Mouse (Mus musculus): ENCODE data around the gene Cyp27b1. TPM values are rescaled to one million over a fixed set of nuclear protein-coding genes. Genes with fewer than 3 reads are reported as not detected.
A peak's percentile ranks its signal among the peaks of the same experiment; 100 is the strongest.

The Cyp27b1 gene
- polyA plus RNA-seq (2016; fragmentation: Nextera tagmentation; extraction: Ambion mirVana): 0.25 TPM in 1 of 2 replicates, not detected in the other

DNA sequence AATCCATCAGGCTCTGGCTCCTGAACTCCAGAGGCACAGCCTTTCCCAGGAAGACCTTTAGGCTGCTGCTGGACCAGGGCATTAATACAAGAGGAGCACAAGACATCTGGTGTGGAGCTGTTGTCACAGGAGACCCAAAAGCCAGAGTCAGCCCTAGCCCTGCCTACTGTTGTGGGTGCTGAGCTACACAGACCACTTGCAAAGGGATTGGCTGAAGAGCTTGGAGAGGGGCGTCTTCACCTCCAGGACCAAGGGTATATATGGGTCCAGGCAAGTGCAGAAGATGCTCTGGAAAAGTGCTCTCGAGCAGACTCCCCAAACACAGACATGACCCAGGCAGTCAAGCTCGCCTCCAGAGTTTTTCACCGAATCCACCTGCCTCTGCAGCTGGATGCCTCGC, at the start of gene Cyp27b1:
Cyp27b1 (plus strand) TSS at position 297 of the 400 bp plus-strand sequence.
- WGBS: 46% methylated on average over 5 of the region's 5 CpGs
- peaks cover 12% of the 10 kb centered on the region; the same call in 1 of the 2 replicates for H3K4me1 ChIP-seq

DNA sequence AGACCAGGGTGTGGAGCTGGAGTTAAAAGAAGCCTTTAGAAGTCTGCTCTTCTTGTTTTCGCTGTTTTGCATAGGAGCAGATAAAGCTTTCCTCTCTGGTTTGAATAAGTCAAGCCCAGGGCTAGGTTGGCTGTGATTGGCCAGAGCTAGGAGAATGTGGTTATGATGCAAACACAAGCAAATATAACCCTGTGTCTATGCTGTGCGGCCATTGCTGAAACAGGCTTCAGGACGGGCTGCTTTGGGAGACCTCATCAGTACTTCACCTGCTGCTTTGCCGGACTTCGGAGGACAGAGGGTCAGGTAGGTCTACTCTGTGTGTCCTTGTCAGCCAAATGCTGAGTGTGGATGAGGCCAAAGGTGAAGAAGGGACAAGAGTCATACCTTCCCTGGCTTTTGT, 47.5 kb upstream of the Cyp27b1 start, which contains the start of gene Avil:
Avil (plus strand) TSS at position 181 of the 400 bp plus-strand sequence.
- Histone ChIP-seq H3K27ac (no peak within 1 kb of the TSS), H3K4me1 (no peaks in the 10 kb centered on the region), H3K9me3 (replicated peaks) (no peaks in the 10 kb centered on the region), H3K27me3 (0 out of 2 replicates have a peak, but pooled peaks cover 3% of the 10 kb centered on the region), H3K9ac (no peak within 1 kb of the TSS), H3K36me3 (peaks cover 38% of the 10 kb centered on the region), H3K4me3 (no peak within 1 kb of the TSS), H3K4me2 (replicated peaks) (no peak within 1 kb of the TSS)
- ATAC-seq (ENCODE audit: low FRiP score): no peak
- 91% methylated on average over 5 of the region's 5 CpGs for WGBS

More for the DNA sequence above, at the start of gene Cyp27b1:
- 0 out of 2 replicates have a peak within 1 kb of the TSS, but pooled peaks have one; percentile 7 for H3K4me3 ChIP-seq
- no peak for ATAC-seq (ENCODE audit: low FRiP score)
- H3K9me3 ChIP-seq (replicated peaks): no peaks in the 10 kb centered on the region
- H3K27ac ChIP-seq: no peak within 1 kb of the TSS
- no peak within 1 kb of the TSS for H3K9ac ChIP-seq
- peak within 1 kb of the TSS; percentile 6; the same call in 1 of the 2 replicates for H3K4me2 ChIP-seq (replicated peaks)
- H3K27me3 ChIP-seq: peaks cover 53% of the 10 kb centered on the region
- 0 out of 2 replicates have a peak, but pooled peaks cover 6% of the 10 kb centered on the region for H3K36me3 ChIP-seq

DNA sequence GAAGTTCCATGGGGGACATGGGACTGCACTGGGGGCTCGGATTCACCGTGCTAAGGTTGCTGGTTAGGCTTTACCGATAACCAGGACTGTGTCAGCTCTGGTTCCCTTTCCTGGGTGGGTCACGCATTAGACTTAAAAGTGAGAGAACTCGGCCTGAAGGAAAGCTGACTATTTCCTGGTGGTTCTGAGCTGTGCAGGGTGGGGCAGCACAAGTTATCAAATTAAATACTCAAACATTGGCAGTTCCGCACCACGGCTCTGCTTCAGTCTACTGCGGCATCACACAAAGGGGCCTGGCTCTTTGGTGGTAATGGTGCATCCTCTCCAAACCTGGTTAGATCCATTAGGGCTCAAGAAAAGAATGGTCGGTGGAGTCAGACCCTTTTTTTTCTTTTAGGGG, 46.8 kb upstream of the Cyp27b1 start:
- Histone ChIP-seq H3K27me3 (0 out of 2 replicates have a peak, but pooled peaks cover 3% of the 10 kb centered on the region), H3K4me3 (no peak overlapping the region), H3K9ac (no peak overlapping the region), H3K36me3 (peaks cover 30% of the 10 kb centered on the region), H3K4me1 (no peaks in the 10 kb centered on the region), H3K27ac (no peak overlapping the region), H3K4me2 (replicated peaks) (no peak overlapping the region), H3K9me3 (replicated peaks) (no peaks in the 10 kb centered on the region)
- no peak for ATAC-seq (ENCODE audit: low FRiP score)
- WGBS: 89% methylated on average over 9 of the region's 9 CpGs

DNA sequence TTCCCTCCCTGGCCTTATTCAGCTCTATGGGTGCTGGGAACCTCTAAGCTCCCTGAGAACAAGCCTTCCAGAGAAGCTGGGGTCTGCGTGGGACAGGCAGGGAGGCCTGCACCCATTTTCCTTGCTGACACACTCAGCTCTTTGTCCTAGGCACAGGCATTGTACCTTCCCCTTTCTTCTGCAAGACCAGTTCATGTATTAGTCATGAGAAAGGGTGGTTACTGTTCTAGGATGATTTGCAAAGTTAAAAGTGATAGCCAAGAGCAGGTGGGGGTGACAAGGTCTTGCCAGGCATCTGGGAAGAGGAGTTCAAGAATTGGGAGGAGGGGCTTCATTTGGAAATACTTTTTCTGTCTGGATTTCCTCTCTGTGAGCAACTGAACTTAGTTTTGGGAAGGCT, 46.0 kb upstream of the Cyp27b1 start:
- Histone ChIP-seq H3K4me1 (no peaks in the 10 kb centered on the region), H3K27me3 (0 out of 2 replicates have a peak, but pooled peaks cover 3% of the 10 kb centered on the region), H3K4me2 (replicated peaks) (no peak overlapping the region), H3K27ac (no peak overlapping the region), H3K9ac (no peak overlapping the region), H3K36me3 (peaks cover 30% of the 10 kb centered on the region), H3K9me3 (replicated peaks) (no peaks in the 10 kb centered on the region), H3K4me3 (no peak overlapping the region)
- 71% methylated on average over 1 of the region's 1 CpGs for WGBS
- no peak for ATAC-seq (ENCODE audit: low FRiP score)

DNA sequence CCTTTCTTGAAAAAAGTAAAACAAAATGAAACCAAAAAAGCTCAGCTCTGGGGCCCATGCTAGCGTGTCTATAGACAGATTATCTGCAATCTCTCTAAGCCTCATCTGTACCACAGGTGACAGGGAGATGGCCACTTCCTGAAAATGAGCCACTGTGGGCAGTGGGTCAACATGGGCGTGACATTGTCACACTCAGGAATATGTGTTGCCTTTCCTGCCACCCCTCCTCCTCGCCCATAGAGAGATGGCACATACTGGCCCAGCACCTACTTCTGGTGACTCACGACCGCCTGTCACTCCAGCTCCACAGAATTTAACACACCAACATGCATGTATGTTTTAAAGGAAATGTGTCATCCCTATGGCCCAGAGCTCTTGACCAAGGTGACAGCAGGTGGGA, 45.3 kb upstream of the Cyp27b1 start:
- H3K4me1 ChIP-seq: no peaks in the 10 kb centered on the region
- 0 out of 2 replicates have a peak, but pooled peaks cover 3% of the 10 kb centered on the region for H3K27me3 ChIP-seq
- H3K9ac ChIP-seq: no peak overlapping the region
- ATAC-seq (ENCODE audit: low FRiP score): no peak
- no peak overlapping the region for H3K4me3 ChIP-seq
- H3K36me3 ChIP-seq: peaks cover 23% of the 10 kb centered on the region
- no peak overlapping the region for H3K27ac ChIP-seq
- no peaks in the 10 kb centered on the region for H3K9me3 ChIP-seq (replicated peaks)
- 93% methylated on average over 5 of the region's 5 CpGs for WGBS
- H3K4me2 ChIP-seq (replicated peaks): no peak overlapping the region

DNA sequence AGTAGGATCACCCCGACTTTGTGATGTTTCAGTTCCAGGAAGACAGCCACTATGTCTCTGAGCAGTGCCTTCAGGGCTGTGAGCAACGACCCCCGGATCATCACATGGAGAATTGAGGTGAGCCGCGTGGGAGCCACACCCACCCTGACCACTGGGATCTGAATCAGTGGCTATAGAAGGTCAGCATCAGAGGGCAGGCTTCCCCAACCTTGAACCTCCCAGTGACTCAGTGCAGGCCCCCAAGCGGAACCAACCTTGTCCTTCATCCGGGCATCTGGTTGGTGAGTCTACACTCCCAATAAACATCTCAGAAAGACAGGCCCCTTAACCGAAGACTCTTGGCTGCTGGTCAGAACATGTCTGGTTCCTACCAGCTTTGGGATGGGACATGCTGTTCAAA, 44.7 kb upstream of the Cyp27b1 start:
- ATAC-seq (ENCODE audit: low FRiP score): no peak
- Histone ChIP-seq H3K4me2 (replicated peaks) (no peak overlapping the region), H3K4me3 (no peak overlapping the region), H3K27ac (no peak overlapping the region), H3K4me1 (no peaks in the 10 kb centered on the region), H3K36me3 (peaks cover 18% of the 10 kb centered on the region), H3K9ac (no peak overlapping the region), H3K27me3 (0 out of 2 replicates have a peak, but pooled peaks cover 3% of the 10 kb centered on the region), H3K9me3 (replicated peaks) (no peaks in the 10 kb centered on the region)
- 87% methylated on average over 8 of the region's 8 CpGs for WGBS

DNA sequence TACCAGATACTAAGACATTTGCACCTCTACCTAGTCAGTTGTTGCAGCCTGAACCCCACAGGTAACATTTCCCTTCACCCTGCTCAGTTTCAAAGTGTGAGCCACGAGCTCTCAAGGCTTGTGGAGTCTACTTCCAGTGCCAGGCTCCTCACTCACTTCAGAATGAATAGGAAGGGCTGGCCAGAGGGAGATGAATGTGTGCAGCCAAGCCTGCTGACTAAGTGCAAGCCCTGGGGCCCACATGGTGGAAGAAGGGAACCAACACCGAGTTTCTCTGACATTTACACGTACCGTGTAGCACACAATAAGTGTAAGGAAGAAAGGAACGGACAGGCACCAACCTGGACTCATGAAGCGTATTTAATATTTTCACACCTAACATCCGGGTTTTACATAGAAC, 44.2 kb upstream of the Cyp27b1 start:
- Histone ChIP-seq H3K4me1 (no peaks in the 10 kb centered on the region), H3K27ac (no peak overlapping the region)
- ATAC-seq (ENCODE audit: low FRiP score): no peak

DNA sequence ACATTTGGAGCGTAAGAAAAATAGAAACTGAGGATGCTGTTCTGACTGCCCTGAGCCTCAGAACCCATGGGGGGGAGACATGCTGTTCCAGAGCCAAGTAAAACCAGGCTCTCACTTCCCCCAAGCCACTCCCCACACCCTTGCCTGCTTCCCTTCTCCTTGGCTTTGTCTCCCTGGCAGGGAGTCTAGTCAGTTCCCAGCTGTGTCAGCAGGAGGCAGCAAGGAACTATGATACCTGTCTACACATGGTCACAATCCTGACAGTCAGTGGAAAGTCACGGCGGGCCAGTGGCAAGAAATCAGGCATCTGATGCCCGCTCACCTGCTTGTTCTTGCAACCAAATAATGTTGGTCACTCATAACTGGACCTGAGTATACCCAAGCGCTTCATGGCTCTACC, 31.6 kb upstream of the Cyp27b1 start:
- no peaks in the 10 kb centered on the region for H3K36me3 ChIP-seq
- H3K27ac ChIP-seq: no peak overlapping the region
- ATAC-seq (ENCODE audit: low FRiP score): no peak
- H3K27me3 ChIP-seq: no peaks in the 10 kb centered on the region
- H3K4me1 ChIP-seq: no peaks in the 10 kb centered on the region
- no peaks in the 10 kb centered on the region for H3K9me3 ChIP-seq (replicated peaks)
- H3K4me3 ChIP-seq: no peak overlapping the region
- WGBS: 57% methylated on average over 5 of the region's 5 CpGs
- H3K4me2 ChIP-seq (replicated peaks): no peak overlapping the region
- no peak overlapping the region for H3K9ac ChIP-seq

More for the DNA sequence above, 44.2 kb upstream of the Cyp27b1 start:
- Histone ChIP-seq H3K9ac (no peak overlapping the region), H3K9me3 (replicated peaks) (no peaks in the 10 kb centered on the region), H3K4me3 (no peak overlapping the region), H3K4me2 (replicated peaks) (no peak overlapping the region), H3K36me3 (peaks cover 13% of the 10 kb centered on the region; the same call in 1 of the 2 replicates), H3K27me3 (0 out of 2 replicates have a peak, but pooled peaks cover 3% of the 10 kb centered on the region)
- WGBS: 76% methylated on average over 7 of the region's 7 CpGs

DNA sequence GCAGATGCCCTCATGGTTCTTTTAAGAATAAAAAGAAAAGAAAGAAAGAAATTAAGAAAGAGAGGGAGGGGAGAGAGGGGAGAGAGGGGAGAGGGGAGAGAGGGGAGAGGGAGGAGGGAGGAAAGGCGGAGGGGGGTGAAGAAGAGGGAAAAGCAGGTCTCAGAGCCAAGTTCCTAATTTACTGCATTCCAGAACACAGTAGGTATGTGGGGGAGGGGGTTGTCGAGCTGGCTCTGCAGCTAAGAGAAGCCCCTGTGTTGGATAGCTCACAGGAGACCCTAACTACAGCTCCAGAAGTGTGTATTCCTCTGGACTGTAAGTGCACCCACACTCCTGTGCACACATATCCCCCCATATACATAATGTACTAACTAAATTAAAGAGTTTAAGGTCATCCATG, 31.0 kb upstream of the Cyp27b1 start:
- ATAC-seq (ENCODE audit: low FRiP score): no peak
- 20% methylated on average over 2 of the region's 2 CpGs for WGBS

DNA sequence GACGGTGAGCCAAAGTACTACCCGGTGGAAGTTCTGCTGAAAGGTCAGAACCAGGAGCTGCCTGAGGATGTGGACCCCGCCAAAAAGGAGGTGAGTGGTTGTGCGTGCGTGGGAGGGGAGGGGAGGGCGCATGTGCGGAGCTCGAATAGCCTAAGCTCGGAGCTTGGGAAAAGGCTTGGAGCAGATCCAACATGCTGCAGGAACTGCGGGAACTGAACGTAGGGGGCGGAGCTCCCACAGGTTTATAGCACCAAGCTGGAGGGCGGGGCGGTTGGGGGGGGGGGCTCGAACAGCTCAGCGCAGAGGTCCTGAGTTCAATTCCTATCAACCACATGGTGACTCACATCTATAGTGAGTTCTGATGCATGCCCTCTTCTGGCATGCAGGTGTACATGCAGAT, 29.6 kb upstream of the Cyp27b1 start:
- H3K27me3 ChIP-seq: no peaks in the 10 kb centered on the region
- H3K9ac ChIP-seq: no peak overlapping the region
- H3K9me3 ChIP-seq (replicated peaks): no peaks in the 10 kb centered on the region
- WGBS: 74% methylated on average over 16 of the region's 16 CpGs
- H3K36me3 ChIP-seq: peaks cover 14% of the 10 kb centered on the region
- H3K4me3 ChIP-seq: no peak overlapping the region
- no peak overlapping the region for H3K4me2 ChIP-seq (replicated peaks)
- H3K4me1 ChIP-seq: no peaks in the 10 kb centered on the region
- no peak overlapping the region for H3K27ac ChIP-seq
- ATAC-seq (ENCODE audit: low FRiP score): no peak

More for the DNA sequence above, 31.0 kb upstream of the Cyp27b1 start:
- Histone ChIP-seq H3K9ac (peak overlapping the region; percentile 18; the same call in 1 of the 2 replicates), H3K36me3 (0 out of 2 replicates have a peak, but pooled peaks cover 3% of the 10 kb centered on the region), H3K4me3 (no peak overlapping the region), H3K27ac (no peak overlapping the region), H3K27me3 (no peaks in the 10 kb centered on the region), H3K4me2 (replicated peaks) (no peak overlapping the region), H3K9me3 (replicated peaks) (no peaks in the 10 kb centered on the region), H3K4me1 (no peaks in the 10 kb centered on the region)

DNA sequence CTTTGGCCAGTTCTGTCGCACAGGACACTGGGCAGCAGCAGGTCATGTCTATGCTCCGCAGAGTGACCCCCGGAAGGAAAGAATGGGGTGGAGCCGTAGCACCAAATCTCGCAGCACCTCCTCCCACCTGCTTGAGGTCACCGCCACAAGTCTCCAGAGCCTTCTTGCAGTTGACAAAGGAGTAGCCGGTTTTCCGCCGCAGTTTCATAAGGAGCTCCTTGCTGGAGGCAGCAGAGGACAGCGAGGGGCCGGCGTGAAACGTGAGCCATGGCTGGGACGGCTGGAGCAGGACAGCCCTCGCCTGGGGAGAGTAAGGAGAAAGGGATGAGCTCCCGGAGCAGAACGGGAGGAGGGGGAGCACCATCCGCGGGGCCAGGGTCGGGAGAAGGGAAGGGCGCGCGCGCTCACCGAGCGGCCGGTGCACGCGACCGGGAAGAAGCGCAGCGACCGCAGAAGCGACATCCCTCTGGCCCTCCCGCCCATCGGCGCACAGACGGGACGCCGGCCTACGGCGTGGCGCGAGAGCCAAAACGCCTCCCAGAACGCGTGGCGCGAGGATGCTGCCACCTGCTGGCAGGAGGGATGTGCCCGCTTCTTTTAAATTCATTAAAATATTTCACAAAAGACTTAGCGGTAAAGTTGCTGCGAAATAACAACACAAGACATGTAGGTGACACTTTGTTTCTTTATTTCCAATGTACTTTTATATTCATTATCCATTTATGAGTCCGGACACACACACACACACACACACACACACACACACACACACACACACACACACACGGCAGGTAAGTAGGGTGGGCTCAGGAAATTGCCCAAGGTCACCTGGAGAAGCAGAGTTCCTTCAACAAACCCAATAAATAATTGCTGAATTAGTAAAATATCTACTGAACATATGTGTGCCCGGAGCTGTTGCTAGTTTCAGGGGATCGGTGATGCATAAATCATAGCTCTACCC, 17.4 kb upstream of the Cyp27b1 start, which contains the start of gene Tsfm:
Tsfm (minus strand) TSS at position 505 of the 961 bp plus-strand sequence.
- peak within 1 kb of the TSS; percentile 64 for H3K27ac ChIP-seq
- ATAC-seq (ENCODE audit: low FRiP score): peak; percentile 87
- WGBS: 5% methylated on average over 56 of the region's 56 CpGs
- H3K4me1 ChIP-seq: peaks cover 8% of the 10 kb centered on the region
- H3K4me2 ChIP-seq (replicated peaks): peak within 1 kb of the TSS; percentile 91
- no peaks in the 10 kb centered on the region for H3K27me3 ChIP-seq
- no peaks in the 10 kb centered on the region for H3K9me3 ChIP-seq (replicated peaks)
- H3K9ac ChIP-seq: peak within 1 kb of the TSS; percentile 89
- H3K4me3 ChIP-seq: peak within 1 kb of the TSS; percentile 83
- peaks cover 33% of the 10 kb centered on the region for H3K36me3 ChIP-seq

DNA sequence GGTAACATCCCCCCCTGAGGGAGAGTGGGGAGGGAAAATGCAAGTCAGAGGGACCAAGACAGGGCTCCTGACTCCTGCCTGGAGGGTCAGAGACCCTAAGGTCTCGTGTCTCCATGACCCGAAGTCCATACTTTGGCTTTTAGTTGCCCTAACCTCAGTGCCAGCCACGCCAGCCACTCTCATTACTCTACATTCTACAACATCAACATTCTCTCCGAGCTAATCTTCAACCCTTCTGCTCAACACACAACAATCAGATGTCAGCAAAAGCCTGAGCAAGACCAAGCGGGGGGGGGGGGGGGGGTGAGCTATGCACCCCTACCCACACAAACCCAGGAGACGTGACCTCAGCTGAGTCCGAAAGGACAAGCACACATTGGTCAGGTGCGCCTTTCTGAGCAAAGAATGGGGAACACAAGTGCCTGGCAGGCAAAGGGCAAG, 14.7 kb upstream of the Cyp27b1 start:
- peaks cover 6% of the 10 kb centered on the region for H3K36me3 ChIP-seq
- no peak overlapping the region for H3K9ac ChIP-seq
- H3K4me1 ChIP-seq: peaks cover 8% of the 10 kb centered on the region
- WGBS: 87% methylated on average over 8 of the region's 8 CpGs
- no peak overlapping the region for H3K27ac ChIP-seq
- no peak for ATAC-seq (ENCODE audit: low FRiP score)
- no peak overlapping the region for H3K4me2 ChIP-seq (replicated peaks)
- no peak overlapping the region for H3K4me3 ChIP-seq
- no peaks in the 10 kb centered on the region for H3K27me3 ChIP-seq
- H3K9me3 ChIP-seq (replicated peaks): no peaks in the 10 kb centered on the region

Measured in hindbrain, embryonic 12.5 days (tissue).